Mouse (Mus musculus) midbrain, embryonic 14.5 days (tissue): ENCODE data around the gene Mrps10. TPM values are rescaled to one million over a fixed set of nuclear protein-coding genes. Genes with fewer than 3 reads are reported as not detected.
"Not testable (repeated sequence)": the region's sequence is repeated elsewhere in the genome, so short reads cannot be mapped to it uniquely, and the experiment has no call there.

Experiments used
- ATAC-seq: fragments of 200-750 bp; cut with Nextera tagmentation; 2 replicates; pipeline ENCODE4 v1.8.0; 2017; ENCODE audit warnings: moderate number of reproducible peaks, moderate library complexity; ENCODE audit not compliant: low FRiP score, low TSS enrichment
- DNase-seq: peaks from one replicate; pipeline ENCODE4 v3.0.0-alpha.2; 2015
- H3K27ac ChIP-seq: fragments of 300-500 bp; sonication (generic); replicated peaks from 2 replicates; pipeline ENCODE4 v1.5.1; 2014; ENCODE audit warnings: mild to moderate bottlenecking, low read depth, low read length, moderate library complexity
- H3K27me3 ChIP-seq: fragments of 300-500 bp; sonication (generic); 2 replicates; pipeline ENCODE4 v1.6.1; 2014; ENCODE audit warnings: low read length, control low read depth, mixed read lengths; ENCODE audit not compliant: control insufficient read depth, insufficient read depth
- H3K36me3 ChIP-seq: fragments of 300-500 bp; sonication (generic); 2 replicates; pipeline ENCODE4 v1.6.1; 2014; ENCODE audit warnings: low read length, control low read depth; ENCODE audit not compliant: control insufficient read depth, insufficient read depth
- H3K4me1 ChIP-seq: fragments of 300-500 bp; sonication (generic); 2 replicates; pipeline ENCODE4 v1.6.1; 2014; ENCODE audit warnings: mild to moderate bottlenecking, antibody characterized with exemption, low read length, control low read depth; ENCODE audit not compliant: control insufficient read depth, insufficient read depth
- H3K4me2 ChIP-seq: fragments of 300-500 bp; sonication (generic); 2 replicates; pipeline ENCODE4 v1.6.1; 2014; ENCODE audit warnings: mild to moderate bottlenecking, low read length, moderate library complexity
- H3K4me3 ChIP-seq: fragments of 300-500 bp; sonication (generic); replicated peaks from 2 replicates; pipeline ENCODE4 v1.5.1; 2014; ENCODE audit warnings: low read depth, low read length
- H3K9ac ChIP-seq: fragments of 300-500 bp; sonication (generic); replicated peaks from 2 replicates; pipeline ENCODE4 v1.6.1; 2014; ENCODE audit warnings: mild to moderate bottlenecking, low read length, moderate library complexity
- H3K9me3 ChIP-seq: fragments of 300-500 bp; sonication (generic); 2 replicates; pipeline ENCODE4 v1.6.1; 2016; ENCODE audit warnings: low read length, control low read depth, mixed read lengths; ENCODE audit not compliant: control insufficient read depth
- WGBS: fragments of 180-500 bp; shearing (Covaris S2); extraction: QIAGEN DNeasy Blood & Tissue Kit; methylation state at CpG from one replicate; pipeline ENCODE4 v1.1.7; 2014; 5-methylcytosine and 5-hydroxymethylcytosine counted together
- polyA plus RNA-seq: library from polyadenylated mRNA; unstranded; fragments of >200 nt; fragmentation: Nextera tagmentation; extraction: Ambion mirVana; gene quantifications from 2 replicates; pipeline ENCODE4 v1.2.1, GENCODE M21; 2014

The Mrps10 gene
- polyA plus RNA-seq, 1 experiment from 2014 or later, result 79.6 TPM

DNA sequence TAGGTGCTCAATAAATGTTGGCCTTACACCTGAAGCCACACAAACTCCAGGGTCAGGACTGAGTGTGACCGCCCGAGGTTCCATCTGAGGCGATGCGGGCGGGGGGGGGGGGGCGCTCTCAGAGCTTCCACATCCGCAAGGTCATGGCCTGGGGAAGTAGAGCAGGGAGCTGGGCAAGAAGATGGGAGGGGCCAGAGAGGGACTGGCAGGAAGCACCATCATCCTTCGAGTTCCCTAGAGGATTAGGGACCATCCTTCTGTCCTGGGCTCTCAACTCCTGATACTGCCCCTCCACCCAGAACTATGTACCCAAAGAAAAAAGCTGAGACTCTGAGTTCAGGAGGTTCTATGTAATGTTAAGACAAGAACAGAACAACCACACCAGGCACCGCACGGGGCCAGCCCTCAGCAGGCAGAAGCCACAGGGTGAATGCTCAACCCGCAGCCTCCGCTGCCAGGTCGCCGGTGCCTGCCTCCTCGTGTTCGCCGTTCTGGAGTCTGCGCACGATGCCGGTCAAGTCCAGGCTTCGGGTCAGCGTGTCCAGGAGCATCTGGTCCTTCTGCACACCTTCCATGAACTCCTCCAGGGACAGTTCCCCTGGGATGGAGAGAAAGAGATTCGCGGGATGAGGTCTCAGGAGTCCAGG lies 25.7 kb downstream of the Mrps10 start:
- ATAC-seq (no peak), DNase-seq (peak; percentile 23)
- H3K27ac ChIP-seq, result no peak overlapping the region
- H3K9me3 ChIP-seq, result no peaks in the 10 kb centered on the region
- no peaks in the 10 kb centered on the region for H3K36me3 ChIP-seq
- H3K27me3 ChIP-seq, result 0 out of 2 replicates have a peak, but pooled peaks cover 11% of the 10 kb centered on the region
- H3K4me3 ChIP-seq, result 0 out of 2 replicates have a peak overlapping the region, but pooled peaks have one; percentile 2
- peak overlapping the region; percentile 40 for H3K4me2 ChIP-seq
- WGBS, result 22% methylated on average over 24 of the region's 24 CpGs
- no peak overlapping the region for H3K9ac ChIP-seq
- no peaks in the 10 kb centered on the region; the same call in none of the 2 replicates for H3K4me1 ChIP-seq

GRCm38 (mm10) chr17:47395376-47395913 lies 26.8 kb downstream of the Mrps10 start:
- Histone ChIP-seq H3K4me2 (peak overlapping the region; percentile 40), H3K27ac (no peak overlapping the region), H3K36me3 (no peaks in the 10 kb centered on the region), H3K27me3 (0 out of 2 replicates have a peak, but pooled peaks cover 11% of the 10 kb centered on the region), H3K4me3 (0 out of 2 replicates have a peak overlapping the region, but pooled peaks have one; percentile 9), H3K4me1 (no peaks in the 10 kb centered on the region; the same call in none of the 2 replicates), H3K9me3 (no peaks in the 10 kb centered on the region), H3K9ac (no peak overlapping the region)
- DNase-seq, result peak; percentile 60
- ATAC-seq, result no peak; the same call in 1 of the 2 replicates
- WGBS, result 2% methylated on average over 19 of the region's 20 CpGs

DNA sequence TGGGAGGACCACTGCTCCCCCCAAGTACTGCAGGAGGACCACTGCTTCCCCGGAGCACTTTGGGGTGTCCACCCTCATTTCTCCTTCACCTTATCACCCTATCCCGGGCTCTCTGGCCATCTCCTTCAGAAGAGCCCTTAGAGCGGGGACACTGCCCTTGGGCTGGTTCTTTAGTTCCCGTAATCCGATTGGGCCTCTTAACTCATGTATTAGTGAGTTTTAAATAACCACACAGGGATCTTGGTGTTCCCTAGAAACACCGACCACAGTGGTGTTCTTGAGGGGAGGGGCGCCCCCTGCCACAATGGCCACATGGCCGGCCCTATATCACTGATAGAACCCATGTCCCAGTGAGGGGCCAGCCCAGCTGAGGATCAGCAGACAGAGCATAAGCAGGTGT lies 30.4 kb downstream of the Mrps10 start:
- Histone ChIP-seq H3K36me3 (no peaks in the 10 kb centered on the region), H3K4me3 (no peak overlapping the region), H3K9me3 (no peaks in the 10 kb centered on the region), H3K27me3 (0 out of 2 replicates have a peak, but pooled peaks cover 11% of the 10 kb centered on the region), H3K9ac (no peak overlapping the region), H3K27ac (no peak overlapping the region), H3K4me1 (no peaks in the 10 kb centered on the region; the same call in none of the 2 replicates), H3K4me2 (no peak overlapping the region)
- no peak for DNase-seq
- 87% methylated on average over 8 of the region's 8 CpGs for WGBS
- ATAC-seq, result no peak

GRCm38 (mm10) chr17:47400451-47400850 lies 31.8 kb downstream of the Mrps10 start, which contains the start of gene Guca1a:
Guca1a (minus strand) TSS chr17:47400584.
- 0 out of 2 replicates have a peak, but pooled peaks cover 3% of the 10 kb centered on the region for H3K27me3 ChIP-seq
- no peak within 1 kb of the TSS for H3K27ac ChIP-seq
- WGBS, result 4% methylated on average over 10 of the region's 10 CpGs
- no peak within 1 kb of the TSS for H3K4me2 ChIP-seq
- no peak within 1 kb of the TSS for H3K4me3 ChIP-seq
- DNase-seq, result no peak
- H3K36me3 ChIP-seq, result no peaks in the 10 kb centered on the region
- no peaks in the 10 kb centered on the region for H3K9me3 ChIP-seq
- no peaks in the 10 kb centered on the region; the same call in 1 of the 2 replicates for H3K4me1 ChIP-seq
- no peak within 1 kb of the TSS for H3K9ac ChIP-seq
- no peak for ATAC-seq

DNA sequence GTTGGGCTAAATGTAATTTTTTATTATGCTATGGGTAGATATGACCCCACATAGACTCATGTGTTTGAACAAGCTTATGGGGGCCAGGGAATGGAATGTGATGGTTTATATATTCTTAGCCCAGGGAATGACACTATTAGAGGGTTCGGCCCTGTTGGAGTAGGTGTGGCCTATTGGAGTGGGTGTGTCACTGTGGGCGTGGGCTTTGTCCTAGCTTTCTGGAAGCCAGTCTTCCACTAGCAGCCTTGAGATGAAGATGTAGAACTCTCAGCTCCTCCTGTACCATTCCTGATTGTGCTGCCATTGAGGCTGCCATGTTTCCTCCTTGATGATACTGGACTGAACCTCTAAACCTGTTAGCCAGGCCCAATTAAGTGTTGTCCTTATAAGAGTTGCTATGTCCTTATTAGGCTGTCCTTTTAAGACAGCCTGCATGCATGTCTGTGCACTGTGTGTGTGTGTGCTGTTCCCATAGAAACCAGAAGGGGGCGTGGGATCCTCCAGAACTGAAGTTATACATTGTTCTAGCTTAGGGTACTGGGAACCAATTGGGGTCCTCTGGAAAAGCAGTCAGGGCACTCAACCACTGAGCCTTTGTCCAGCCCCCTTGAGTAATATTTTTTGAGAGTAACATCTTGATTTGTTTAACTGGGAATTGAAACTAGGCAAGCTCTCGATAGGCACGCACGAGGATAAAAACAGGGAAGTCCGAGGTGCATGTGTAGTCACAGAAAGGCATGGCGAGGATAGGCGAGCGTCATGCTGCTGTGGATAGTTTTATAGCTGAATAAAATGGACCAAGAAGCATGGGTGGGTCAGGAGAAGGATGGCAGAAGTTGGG lies 39.2 kb downstream of the Mrps10 start:
- Histone ChIP-seq H3K4me1 (no peaks in the 10 kb centered on the region), H3K4me2 (no peak overlapping the region), H3K27me3 (peaks cover 29% of the 10 kb centered on the region), H3K27ac (no peak overlapping the region), H3K36me3 (no peaks in the 10 kb centered on the region), H3K4me3 (no peak overlapping the region), H3K9me3 (no peaks in the 10 kb centered on the region), H3K9ac (no peak overlapping the region)
- 70% methylated on average over 10 of the region's 10 CpGs for WGBS
- ATAC-seq, result no peak
- no peak for DNase-seq

DNA sequence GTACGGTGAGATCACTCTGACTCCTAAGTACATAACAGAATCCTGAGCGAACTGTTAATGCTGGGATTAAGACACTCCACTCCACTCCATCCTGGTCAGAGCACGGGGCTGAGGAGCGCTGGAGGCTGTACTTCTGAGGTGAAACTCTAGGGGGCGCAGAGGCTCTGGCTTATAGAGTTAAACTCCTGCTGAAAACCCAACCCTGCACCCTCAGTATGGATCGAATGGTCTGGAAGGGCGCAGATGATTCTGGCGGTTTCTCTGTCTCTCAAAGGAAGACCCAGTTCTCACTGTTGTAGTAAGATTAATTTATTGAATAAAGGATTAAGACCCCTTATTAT lies 39.8 kb downstream of the Mrps10 start:
- 21% methylated on average over 8 of the region's 8 CpGs for WGBS
- ATAC-seq (no peak), DNase-seq (peak; percentile 78)
- no peaks in the 10 kb centered on the region for H3K4me1 ChIP-seq
- no peak overlapping the region for H3K27ac ChIP-seq
- no peaks in the 10 kb centered on the region for H3K36me3 ChIP-seq
- peaks cover 29% of the 10 kb centered on the region for H3K27me3 ChIP-seq
- no peak overlapping the region for H3K9ac ChIP-seq
- H3K4me2 ChIP-seq, result no peak overlapping the region
- no peaks in the 10 kb centered on the region for H3K9me3 ChIP-seq
- no peak overlapping the region for H3K4me3 ChIP-seq

GRCm38 (mm10) chr17:47409897-47410861 lies 41.5 kb downstream of the Mrps10 start:
- whole genome bisulfite sequencing, result 3% methylated on average over 74 of the region's 74 CpGs
- not testable (repeated sequence) for H3K9me3 ChIP-seq, H3K27ac ChIP-seq, H3K4me1 ChIP-seq, H3K9ac ChIP-seq, H3K36me3 ChIP-seq, ATAC-seq
- Histone ChIP-seq H3K27me3 (peaks cover 29% of the 10 kb centered on the region), H3K4me2 (peak overlapping the region; percentile 55), H3K4me3 (peak overlapping the region; percentile 32)
- DNase-seq, result peak; percentile 45

DNA sequence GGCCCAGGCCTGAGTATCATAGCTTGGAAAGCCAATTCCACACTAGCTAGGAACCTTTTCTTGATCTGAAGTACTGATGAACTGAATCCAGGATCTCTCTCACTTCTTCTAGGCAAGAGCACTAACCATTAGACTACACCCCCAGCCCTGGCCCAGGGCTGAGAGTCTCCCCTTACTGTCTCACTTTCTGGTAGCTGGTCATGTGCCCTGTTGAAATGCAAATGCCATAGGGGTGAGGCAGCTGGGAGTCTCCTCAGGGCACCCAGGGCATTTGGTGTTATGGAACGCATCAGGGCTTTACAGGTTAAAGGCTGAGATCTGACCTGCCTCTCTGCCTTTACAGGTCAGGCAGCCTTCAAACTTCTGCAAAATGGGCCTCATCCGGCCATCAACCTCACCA lies 51.5 kb downstream of the Mrps10 start:
- Histone ChIP-seq H3K4me2 (no peak overlapping the region), H3K9me3 (no peaks in the 10 kb centered on the region), H3K4me1 (no peaks in the 10 kb centered on the region), H3K9ac (no peak overlapping the region), H3K27me3 (no peaks in the 10 kb centered on the region), H3K27ac (no peak overlapping the region), H3K36me3 (no peaks in the 10 kb centered on the region), H3K4me3 (no peak overlapping the region)
- DNase-seq (no peak), ATAC-seq (no peak)
- WGBS, result 81% methylated on average over 2 of the region's 2 CpGs
